Mouse (Mus musculus): ENCODE measurements at regions not wholly inside any gene's neighbourhood (a gene's known extent, or its start where the extent isn't known, plus 50 kb on each side); places are given as distances from the start of the nearest gene placed in this dataset.
A peak's percentile ranks its signal among the peaks of the same experiment; 100 is the strongest.

GRCm38 (mm10) chr3:45523281-45523680 lies 145.1 kb downstream of the Pcdh10 start:
- Histone ChIP-seq H3K36me3 (ENCODE audit: control insufficient read depth, insufficient read depth, low read length) (no peaks in the 10 kb centered on the region), H3K4me2 (no peak overlapping the region), H3K27ac (ENCODE audit: low read depth, low read length) (no peak overlapping the region), H3K9ac (ENCODE audit: low read length) (no peak overlapping the region), H3K9me3 (ENCODE audit: control insufficient read depth, low read length) (no peaks in the 10 kb centered on the region), H3K27me3 (ENCODE audit: control insufficient read depth, insufficient read depth, low read length) (no peaks in the 10 kb centered on the region), H3K4me1 (ENCODE audit: control insufficient read depth, insufficient read depth, low read length) (no peaks in the 10 kb centered on the region), H3K4me3 (ENCODE audit: low read depth, low read length) (no peak overlapping the region)
- ATAC-seq (ENCODE audit: low FRiP score) (no peak), DNase-seq (ENCODE audit: low spot score, missing footprints) (no peak)
- WGBS: 83% methylated on average over 4 of the region's 4 CpGs

DNA sequence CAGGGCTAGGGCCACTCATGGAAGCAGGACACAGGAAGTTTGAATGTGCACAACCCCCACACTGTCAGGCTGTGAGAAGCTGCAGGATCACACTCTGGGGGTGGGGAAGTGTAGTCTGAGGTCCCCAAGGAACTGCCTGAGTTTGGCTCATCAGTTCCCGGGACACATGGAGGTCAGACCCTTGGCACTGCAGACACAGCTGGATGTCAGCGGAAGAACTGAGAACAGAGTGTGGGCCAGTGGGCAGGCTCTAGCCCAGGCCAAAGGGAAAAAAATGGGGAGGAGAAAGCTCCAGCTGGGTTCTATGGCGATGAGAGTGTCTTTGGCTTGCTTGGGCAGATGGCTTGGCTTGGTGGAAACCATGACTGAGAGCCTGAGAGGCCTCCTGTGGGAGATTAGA lies 168.9 kb downstream of the Pcdh10 start:
- Histone ChIP-seq H3K4me3 (ENCODE audit: low read depth, low read length) (no peak overlapping the region), H3K9ac (ENCODE audit: low read length) (no peak overlapping the region), H3K36me3 (ENCODE audit: control insufficient read depth, insufficient read depth, low read length) (no peaks in the 10 kb centered on the region), H3K4me2 (no peak overlapping the region), H3K4me1 (ENCODE audit: control insufficient read depth, insufficient read depth, low read length) (no peaks in the 10 kb centered on the region), H3K9me3 (ENCODE audit: control insufficient read depth, low read length) (no peaks in the 10 kb centered on the region), H3K27me3 (ENCODE audit: control insufficient read depth, insufficient read depth, low read length) (no peaks in the 10 kb centered on the region), H3K27ac (ENCODE audit: low read depth, low read length) (no peak overlapping the region)
- DNase-seq (ENCODE audit: low spot score, missing footprints) (no peak), ATAC-seq (ENCODE audit: low FRiP score) (no peak)
- 89% methylated on average over 3 of the region's 3 CpGs for WGBS

DNA sequence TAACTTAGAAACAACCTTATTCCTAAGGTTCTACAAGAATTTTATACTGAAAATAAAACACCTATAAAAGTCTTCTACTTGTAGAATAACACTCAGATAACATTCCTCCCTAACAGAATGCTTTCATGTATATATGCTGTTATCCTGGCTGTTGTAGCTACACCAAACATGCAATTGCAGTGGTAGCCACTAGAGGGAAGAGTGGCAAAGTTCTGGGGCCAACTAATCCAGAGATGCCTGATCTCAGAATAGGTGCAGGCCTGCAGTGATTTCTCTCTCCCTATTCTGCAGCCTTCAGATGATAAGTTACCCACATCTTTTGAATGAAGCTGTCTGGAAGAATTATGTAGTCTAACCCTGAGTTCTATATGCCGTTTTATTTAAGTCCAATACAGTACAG lies 177.5 kb downstream of the Pcdh10 start:
- H3K4me1 ChIP-seq (ENCODE audit: control insufficient read depth, insufficient read depth, low read length): no peaks in the 10 kb centered on the region
- no peak overlapping the region for H3K4me2 ChIP-seq
- H3K27ac ChIP-seq (ENCODE audit: low read depth, low read length): no peak overlapping the region
- no peaks in the 10 kb centered on the region for H3K36me3 ChIP-seq (ENCODE audit: control insufficient read depth, insufficient read depth, low read length)
- no peak overlapping the region for H3K9ac ChIP-seq (ENCODE audit: low read length)
- H3K4me3 ChIP-seq (ENCODE audit: low read depth, low read length): no peak overlapping the region
- peak; percentile 91 for DNase-seq (ENCODE audit: low spot score, missing footprints)
- H3K9me3 ChIP-seq (ENCODE audit: control insufficient read depth, low read length): no peaks in the 10 kb centered on the region
- 18% methylated on average over 1 of the region's 1 CpGs for WGBS
- peak; percentile 87 for ATAC-seq (ENCODE audit: low FRiP score)
- no peaks in the 10 kb centered on the region for H3K27me3 ChIP-seq (ENCODE audit: control insufficient read depth, insufficient read depth, low read length)

GRCm38 (mm10) chr3:45572995-45573394 lies 194.8 kb downstream of the Pcdh10 start:
- Histone ChIP-seq H3K9me3 (ENCODE audit: control insufficient read depth, low read length) (no peaks in the 10 kb centered on the region), H3K4me2 (no peak overlapping the region), H3K27ac (ENCODE audit: low read depth, low read length) (no peak overlapping the region), H3K4me1 (ENCODE audit: control insufficient read depth, insufficient read depth, low read length) (no peaks in the 10 kb centered on the region), H3K4me3 (ENCODE audit: low read depth, low read length) (no peak overlapping the region), H3K27me3 (ENCODE audit: control insufficient read depth, insufficient read depth, low read length) (no peaks in the 10 kb centered on the region), H3K36me3 (ENCODE audit: control insufficient read depth, insufficient read depth, low read length) (no peaks in the 10 kb centered on the region), H3K9ac (ENCODE audit: low read length) (no peak overlapping the region)
- 98% methylated on average over 1 of the region's 1 CpGs for WGBS
- DNase-seq (ENCODE audit: low spot score, missing footprints) (no peak), ATAC-seq (ENCODE audit: low FRiP score) (no peak)

DNA sequence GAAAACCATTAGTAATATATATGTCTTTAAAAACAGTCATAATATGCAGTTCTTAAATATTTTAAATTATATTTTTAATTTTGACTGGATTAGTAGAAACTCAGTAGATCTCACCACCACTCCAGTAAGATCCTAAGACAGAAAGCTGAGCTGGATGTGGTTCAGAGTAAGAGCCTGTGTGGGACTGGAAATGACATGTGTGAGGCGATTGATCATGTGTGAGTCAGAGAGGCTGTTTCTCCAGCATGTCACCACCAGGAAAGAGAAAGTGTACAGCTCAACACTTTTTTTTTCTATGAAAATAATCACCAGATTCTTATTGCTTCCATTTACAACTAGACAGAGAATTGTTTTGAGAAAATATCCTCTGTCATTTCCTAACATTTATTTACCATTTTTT lies 198.8 kb downstream of the Pcdh10 start:
- no peaks in the 10 kb centered on the region for H3K9me3 ChIP-seq (ENCODE audit: control insufficient read depth, low read length)
- H3K36me3 ChIP-seq (ENCODE audit: control insufficient read depth, insufficient read depth, low read length): no peaks in the 10 kb centered on the region
- no peak overlapping the region for H3K4me3 ChIP-seq (ENCODE audit: low read depth, low read length)
- no peak overlapping the region for H3K4me2 ChIP-seq
- DNase-seq (ENCODE audit: low spot score, missing footprints) (no peak), ATAC-seq (ENCODE audit: low FRiP score) (no peak)
- no peak overlapping the region for H3K27ac ChIP-seq (ENCODE audit: low read depth, low read length)
- 88% methylated on average over 1 of the region's 1 CpGs for WGBS
- no peaks in the 10 kb centered on the region for H3K4me1 ChIP-seq (ENCODE audit: control insufficient read depth, insufficient read depth, low read length)
- no peak overlapping the region for H3K9ac ChIP-seq (ENCODE audit: low read length)
- no peaks in the 10 kb centered on the region for H3K27me3 ChIP-seq (ENCODE audit: control insufficient read depth, insufficient read depth, low read length)

DNA sequence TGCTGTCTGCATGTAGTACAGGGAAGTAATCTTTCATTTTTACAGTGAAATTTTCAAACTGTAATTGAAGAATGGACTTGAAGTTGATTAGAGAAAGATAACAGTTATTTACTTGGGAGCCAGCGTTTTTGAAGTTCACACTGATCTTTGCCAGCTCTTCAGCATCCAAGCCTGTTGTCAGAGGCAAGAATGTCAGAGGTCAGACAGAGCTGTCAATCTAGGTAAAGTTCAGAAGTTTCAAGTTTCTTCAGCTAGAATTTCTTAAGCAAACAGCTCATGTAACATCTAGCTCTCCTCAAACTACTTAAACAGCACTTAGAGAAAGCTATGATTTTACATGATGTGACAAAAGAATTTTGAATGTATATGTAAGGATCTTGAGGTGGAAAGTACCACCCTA lies 215.4 kb downstream of the Pcdh10 start:
- Histone ChIP-seq H3K4me2 (no peak overlapping the region), H3K27me3 (ENCODE audit: control insufficient read depth, insufficient read depth, low read length) (no peaks in the 10 kb centered on the region), H3K36me3 (ENCODE audit: control insufficient read depth, insufficient read depth, low read length) (no peaks in the 10 kb centered on the region), H3K9ac (ENCODE audit: low read length) (no peak overlapping the region), H3K4me1 (ENCODE audit: control insufficient read depth, insufficient read depth, low read length) (no peaks in the 10 kb centered on the region), H3K9me3 (ENCODE audit: control insufficient read depth, low read length) (no peaks in the 10 kb centered on the region), H3K27ac (ENCODE audit: low read depth, low read length) (no peak overlapping the region), H3K4me3 (ENCODE audit: low read depth, low read length) (no peak overlapping the region)
- ATAC-seq (ENCODE audit: low FRiP score): no peak
- WGBS: 57% methylated on average over 1 of the region's 1 CpGs
- DNase-seq (ENCODE audit: low spot score, missing footprints): no peak

DNA sequence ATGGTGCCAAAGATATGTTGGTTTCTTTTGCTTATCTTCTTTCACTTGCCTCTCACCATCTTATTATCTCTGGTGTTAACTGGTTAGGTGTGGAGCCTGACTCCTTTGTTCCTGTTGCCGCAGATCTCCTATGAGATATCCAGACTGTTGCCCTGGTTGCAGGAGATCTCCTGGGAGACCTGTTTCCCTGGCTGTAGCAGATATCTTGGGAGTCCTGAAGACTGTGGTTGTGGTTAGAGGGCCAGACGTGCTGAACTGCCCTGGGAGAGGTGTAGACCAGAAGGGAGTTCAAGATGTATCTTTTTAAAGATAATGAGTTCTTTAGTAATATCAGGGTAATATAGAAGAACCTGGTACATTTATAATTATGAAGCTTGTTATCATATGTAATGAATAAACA lies 224.1 kb downstream of the Pcdh10 start:
- WGBS: 75% methylated on average over 2 of the region's 2 CpGs
- no peak overlapping the region for H3K4me3 ChIP-seq (ENCODE audit: low read depth, low read length)

DNA sequence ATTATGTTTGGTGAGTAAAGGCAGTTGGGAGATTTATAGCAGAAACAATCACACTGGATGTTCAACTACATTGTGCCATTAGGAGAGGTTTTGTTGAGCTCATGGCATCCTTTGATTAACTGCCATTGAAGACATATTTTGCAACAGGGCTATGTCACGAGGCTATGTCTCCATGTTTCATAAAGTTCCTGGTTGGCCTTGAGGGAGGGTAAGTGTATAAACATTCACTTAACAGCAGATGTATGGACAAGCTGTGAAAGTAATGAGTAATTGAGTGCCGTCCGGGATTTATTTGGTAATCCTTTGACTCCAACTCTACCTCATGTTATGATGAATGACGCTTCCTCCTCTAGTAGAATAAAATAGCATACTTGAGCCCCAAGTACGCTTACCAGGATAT lies 225.0 kb downstream of the Pcdh10 start:
- no peak overlapping the region for H3K27ac ChIP-seq (ENCODE audit: low read depth, low read length)
- DNase-seq (ENCODE audit: low spot score, missing footprints) (no peak), ATAC-seq (ENCODE audit: low FRiP score) (no peak)
- H3K9ac ChIP-seq (ENCODE audit: low read length): no peak overlapping the region
- H3K4me1 ChIP-seq (ENCODE audit: control insufficient read depth, insufficient read depth, low read length): no peaks in the 10 kb centered on the region
- 89% methylated on average over 5 of the region's 5 CpGs for WGBS
- no peaks in the 10 kb centered on the region for H3K9me3 ChIP-seq (ENCODE audit: control insufficient read depth, low read length)
- no peak overlapping the region for H3K4me3 ChIP-seq (ENCODE audit: low read depth, low read length)
- no peaks in the 10 kb centered on the region for H3K36me3 ChIP-seq (ENCODE audit: control insufficient read depth, insufficient read depth, low read length)
- no peak overlapping the region for H3K4me2 ChIP-seq
- H3K27me3 ChIP-seq (ENCODE audit: control insufficient read depth, insufficient read depth, low read length): no peaks in the 10 kb centered on the region

More for the DNA sequence above, 224.1 kb downstream of the Pcdh10 start:
- H3K27ac ChIP-seq (ENCODE audit: low read depth, low read length): no peak overlapping the region
- H3K27me3 ChIP-seq (ENCODE audit: control insufficient read depth, insufficient read depth, low read length): no peaks in the 10 kb centered on the region
- DNase-seq (ENCODE audit: low spot score, missing footprints): no peak
- no peak overlapping the region for H3K9ac ChIP-seq (ENCODE audit: low read length)
- no peak for ATAC-seq (ENCODE audit: low FRiP score)
- H3K9me3 ChIP-seq (ENCODE audit: control insufficient read depth, low read length): no peaks in the 10 kb centered on the region
- no peaks in the 10 kb centered on the region for H3K4me1 ChIP-seq (ENCODE audit: control insufficient read depth, insufficient read depth, low read length)
- no peak overlapping the region for H3K4me2 ChIP-seq
- H3K36me3 ChIP-seq (ENCODE audit: control insufficient read depth, insufficient read depth, low read length): no peaks in the 10 kb centered on the region

DNA sequence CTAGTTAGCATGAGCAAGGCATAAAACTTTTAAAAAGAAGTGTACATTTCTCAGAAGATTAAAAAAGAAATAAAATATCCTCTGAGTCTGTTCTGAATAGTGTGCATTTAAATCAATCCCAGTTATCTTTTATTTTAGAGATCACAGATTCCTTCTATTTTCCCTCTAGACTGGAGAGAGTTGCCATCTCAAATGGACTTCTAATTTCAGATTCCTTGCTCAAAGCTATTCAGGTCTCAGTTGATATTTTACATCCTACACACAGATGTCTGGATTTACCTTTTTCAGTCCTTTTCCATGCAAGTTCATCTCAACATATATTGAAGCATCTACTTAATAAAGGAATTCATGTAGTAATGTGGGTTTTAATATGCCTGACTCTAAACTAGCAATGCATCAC lies 242.5 kb downstream of the Pcdh10 start:
- no peaks in the 10 kb centered on the region for H3K36me3 ChIP-seq (ENCODE audit: control insufficient read depth, insufficient read depth, low read length)
- no peak overlapping the region for H3K4me3 ChIP-seq (ENCODE audit: low read depth, low read length)
- no peak for DNase-seq (ENCODE audit: low spot score, missing footprints)
- H3K4me2 ChIP-seq: no peak overlapping the region
- no peaks in the 10 kb centered on the region for H3K27me3 ChIP-seq (ENCODE audit: control insufficient read depth, insufficient read depth, low read length)
- H3K4me1 ChIP-seq (ENCODE audit: control insufficient read depth, insufficient read depth, low read length): no peaks in the 10 kb centered on the region
- no peaks in the 10 kb centered on the region for H3K9me3 ChIP-seq (ENCODE audit: control insufficient read depth, low read length)
- no peak overlapping the region for H3K9ac ChIP-seq (ENCODE audit: low read length)
- no peak for ATAC-seq (ENCODE audit: low FRiP score)
- H3K27ac ChIP-seq (ENCODE audit: low read depth, low read length): no peak overlapping the region

GRCm38 (mm10) chr3:45645856-45646450 lies 267.8 kb downstream of the Pcdh10 start:
- Histone ChIP-seq H3K9ac (ENCODE audit: low read length) (no peak overlapping the region), H3K4me1 (ENCODE audit: control insufficient read depth, insufficient read depth, low read length) (no peaks in the 10 kb centered on the region), H3K4me2 (no peak overlapping the region), H3K4me3 (ENCODE audit: low read depth, low read length) (no peak overlapping the region), H3K27ac (ENCODE audit: low read depth, low read length) (no peak overlapping the region), H3K36me3 (ENCODE audit: control insufficient read depth, insufficient read depth, low read length) (no peaks in the 10 kb centered on the region), H3K9me3 (ENCODE audit: control insufficient read depth, low read length) (no peaks in the 10 kb centered on the region), H3K27me3 (ENCODE audit: control insufficient read depth, insufficient read depth, low read length) (no peaks in the 10 kb centered on the region)
- WGBS: 91% methylated on average over 6 of the region's 6 CpGs
- ATAC-seq (ENCODE audit: low FRiP score): no peak
- DNase-seq (ENCODE audit: low spot score, missing footprints): no peak
